Mouse (Mus musculus) embryonic fibroblast, embryonic 13.5 days (primary cell): ENCODE results near the gene Scgb1b29.
"Not testable (repeated sequence)": the region's sequence is repeated elsewhere in the genome, so short reads cannot be mapped to it uniquely, and the experiment has no call there.

Experiments used
- CTCF ChIP-seq: IDR thresholded peaks from 2 replicates; pipeline ENCODE4 v1.5.1; 2011; ENCODE audit warnings: mild to moderate bottlenecking, control low read depth, low read length, moderate library complexity, borderline replicate concordance; ENCODE audit not compliant: insufficient read depth
- POLR2A ChIP-seq: IDR thresholded peaks from 2 replicates; pipeline ENCODE4 v1.6.1; 2011; ENCODE audit warnings: low read depth, mild to moderate bottlenecking, control low read depth, low read length, moderate library complexity

DNA sequence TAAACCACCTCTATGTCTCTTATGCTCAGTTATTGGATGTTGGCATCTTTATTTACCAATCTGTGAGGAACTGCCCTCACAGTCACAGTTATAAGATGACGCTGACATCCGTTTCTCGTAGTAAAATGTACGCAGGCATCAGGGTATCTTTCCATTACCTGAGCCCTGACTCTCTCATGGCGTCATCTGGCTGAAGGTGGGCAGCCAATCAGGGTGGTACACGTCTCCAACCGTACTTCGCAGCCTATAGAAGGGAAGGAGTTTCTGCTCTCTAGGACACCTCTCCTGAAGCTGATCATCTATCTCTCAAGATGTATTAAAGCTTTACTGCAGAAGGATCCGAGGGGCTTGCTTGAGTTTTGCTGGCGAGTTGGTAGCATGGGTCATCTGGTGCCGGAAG lies 12.7 kb upstream of the Scgb1b29 start:
- TF ChIP-seq CTCF, POLR2A: not testable (repeated sequence)
